Mouse (Mus musculus) thymus, adult 18-20 months (tissue): ENCODE data around the gene Msantd2.

Source experiments
- DNase-seq, 2 experiments: peaks; one replicate each; pipeline ENCODE4 v3.0.0; 2022; ENCODE audit warnings: mixed read lengths in 2 of 2

Msantd2 gene

DNA sequence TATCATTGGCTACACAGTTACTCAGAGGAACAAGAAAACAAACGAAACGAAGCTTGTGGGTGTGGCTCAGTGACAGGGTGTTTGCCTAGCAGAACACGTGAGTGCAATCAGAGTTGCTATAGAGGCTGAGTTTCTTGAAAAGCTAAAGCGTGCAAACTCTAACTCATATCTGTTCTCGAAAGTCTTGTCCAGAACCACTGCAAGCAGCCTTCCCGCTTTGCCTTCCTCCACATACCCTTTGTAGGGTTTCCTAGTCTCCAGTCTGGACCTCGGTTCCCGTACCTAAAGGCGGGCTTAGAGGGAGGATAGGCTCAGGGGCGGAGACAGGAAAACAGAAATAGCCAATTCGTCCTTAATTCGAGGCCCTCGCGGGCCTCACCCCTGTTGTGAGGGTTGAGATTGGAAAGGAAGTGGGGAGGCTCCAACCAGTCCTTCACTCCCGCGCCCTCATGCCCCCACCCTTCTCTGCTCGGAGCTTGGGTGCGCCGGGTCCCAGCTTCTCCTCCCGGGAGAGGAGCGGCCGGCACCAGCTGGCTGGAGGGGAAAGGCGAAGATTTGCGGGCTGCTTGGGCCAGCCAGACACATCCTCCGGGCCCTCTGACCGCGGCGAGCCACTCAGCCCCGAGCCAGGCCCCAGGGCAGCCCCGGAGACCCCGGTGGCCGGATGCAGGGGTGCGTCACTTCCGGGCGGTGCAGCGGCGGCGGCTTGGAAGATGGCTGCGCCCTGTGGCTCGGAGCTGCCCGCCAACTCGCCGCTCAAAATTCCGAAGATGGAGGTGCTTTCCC is at the start of gene Msantd2:
Gene Msantd2 (plus strand): TSS at position 709 of the 786 bp plus-strand sequence.
- peak; percentile 71 to 72 for DNase-seq

- no peak for DNase-seq
These were observed 36.7 kb upstream of the Msantd2 start for GRCm38 (mm10) chr9:37452401-37452800.

DNA sequence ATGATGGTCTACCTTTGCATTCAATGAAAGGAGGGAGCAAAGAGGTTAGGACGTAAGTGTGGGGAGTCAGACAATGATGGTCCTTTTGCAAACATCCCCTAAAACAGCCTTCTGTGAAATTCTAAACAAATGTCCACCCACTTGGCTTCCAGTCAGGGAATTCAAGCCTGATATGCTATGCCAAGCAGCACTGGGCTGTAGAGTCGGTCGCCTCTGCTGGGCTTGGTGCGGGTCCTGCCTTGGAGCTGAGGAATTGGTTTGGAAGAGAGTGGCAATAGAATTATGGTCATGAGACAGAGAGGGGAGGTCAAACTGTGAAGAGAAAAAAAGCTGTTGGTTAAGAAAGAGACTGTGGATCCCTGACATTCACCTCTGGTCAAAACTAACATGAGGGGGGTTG is 35.8 kb upstream of the Msantd2 start:
- no peak for DNase-seq

- DNase-seq, result no peak
These were observed 35.1 kb upstream of the Msantd2 start for GRCm38 (mm10) chr9:37454011-37454492.

- no peak for DNase-seq
These were observed 34.1 kb upstream of the Msantd2 start for GRCm38 (mm10) chr9:37454991-37455390.

GRCm38 (mm10) chr9:37455868-37456267 is 33.3 kb upstream of the Msantd2 start:
- no peak for DNase-seq

DNA sequence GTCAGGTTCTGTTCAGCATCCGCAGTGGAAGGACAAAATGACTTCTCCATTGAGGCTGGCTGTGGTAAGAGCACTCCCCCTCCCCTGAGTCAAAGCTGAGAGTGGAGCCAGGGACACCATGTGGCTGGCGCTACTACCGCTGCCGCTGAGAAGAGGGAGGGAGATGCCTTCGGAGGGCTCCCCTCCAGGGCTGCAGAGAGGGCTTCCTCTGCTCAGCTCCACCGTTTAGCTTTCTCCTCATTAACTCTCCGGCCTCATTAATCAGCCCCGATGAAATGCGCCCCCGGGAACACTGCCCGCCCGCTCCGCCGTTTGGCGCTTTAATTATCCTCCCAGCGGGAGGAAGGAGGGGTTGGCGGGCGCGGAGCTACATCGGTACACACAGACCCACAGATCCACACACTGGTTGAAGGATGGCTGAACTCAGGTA is 32.6 kb upstream of the Msantd2 start:
- DNase-seq, result no peak

- no peak for DNase-seq
These were observed 32.0 kb upstream of the Msantd2 start for GRCm38 (mm10) chr9:37457151-37457550.

- no peak for DNase-seq
These were observed 29.5 kb upstream of the Msantd2 start for GRCm38 (mm10) chr9:37459665-37460042.

- DNase-seq, result no peak
These were observed 28.8 kb upstream of the Msantd2 start for GRCm38 (mm10) chr9:37460043-37460960.

DNA sequence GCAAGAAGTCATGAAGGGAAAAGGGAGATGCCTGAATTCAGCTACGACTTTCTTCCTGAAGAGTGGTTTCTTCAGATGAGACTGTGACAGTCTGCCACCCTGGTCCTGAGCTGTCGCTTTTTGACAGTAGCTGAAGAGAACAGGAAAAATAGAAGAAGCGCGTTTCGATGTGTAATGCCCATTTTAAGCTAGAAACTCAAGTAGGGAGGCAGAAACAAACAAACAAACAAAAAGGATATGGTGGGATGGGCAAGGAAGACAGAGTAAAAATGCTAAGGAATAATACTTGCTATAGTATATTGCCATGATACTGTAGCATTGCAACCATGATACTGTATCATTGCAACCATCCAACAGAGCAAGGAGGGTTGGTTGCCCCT is 28.2 kb upstream of the Msantd2 start:
- no peak for DNase-seq

GRCm38 (mm10) chr9:37461571-37461970 is 27.5 kb upstream of the Msantd2 start:
- no peak for DNase-seq

GRCm38 (mm10) chr9:37462764-37463163 is 26.4 kb upstream of the Msantd2 start:
- DNase-seq, result no peak

DNA sequence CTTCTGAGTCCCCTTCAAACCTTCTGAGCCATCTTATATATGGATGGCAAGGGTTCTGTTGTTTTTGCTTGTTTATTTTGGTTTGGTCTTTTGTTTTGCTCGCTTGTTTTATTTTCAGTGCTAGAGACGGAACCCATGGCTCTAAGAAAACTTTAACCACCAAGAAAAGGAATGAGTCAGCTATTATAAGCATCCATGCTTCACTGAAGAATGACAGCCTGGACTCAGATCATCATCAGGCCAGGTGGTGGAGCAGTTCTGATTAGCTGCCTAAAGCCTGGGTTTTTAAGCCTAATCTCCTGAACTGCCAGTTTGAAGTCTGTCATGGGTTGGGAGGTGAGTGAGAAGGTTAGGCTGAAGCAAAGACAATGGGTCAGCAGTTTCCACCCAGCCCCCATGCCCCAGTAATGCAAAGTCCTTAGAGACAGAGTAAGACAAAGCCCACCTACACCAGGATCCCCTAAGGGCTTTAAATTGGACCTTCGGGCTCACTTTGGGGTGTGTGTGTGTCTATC is 15.5 kb upstream of the Msantd2 start:
- DNase-seq, result no peak

DNA sequence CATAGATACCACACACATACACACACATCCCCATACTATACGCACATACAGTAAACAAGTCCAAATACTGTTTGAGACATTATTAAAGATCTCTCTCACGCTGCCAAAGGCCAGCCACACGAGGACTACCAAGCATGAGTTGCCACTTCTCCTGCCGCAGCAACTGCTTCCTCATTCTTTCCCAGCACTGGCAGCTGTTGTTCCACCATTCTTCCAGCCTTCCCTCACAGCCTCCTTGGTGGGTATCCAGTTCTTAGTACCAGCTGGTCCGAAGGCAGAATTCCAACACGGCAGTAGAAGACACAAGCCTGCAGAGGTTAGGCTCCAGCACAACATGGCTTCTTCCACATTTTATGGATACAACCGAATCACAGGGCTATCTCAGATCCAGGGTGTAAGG is 14.2 kb upstream of the Msantd2 start:
- no peak for DNase-seq

DNA sequence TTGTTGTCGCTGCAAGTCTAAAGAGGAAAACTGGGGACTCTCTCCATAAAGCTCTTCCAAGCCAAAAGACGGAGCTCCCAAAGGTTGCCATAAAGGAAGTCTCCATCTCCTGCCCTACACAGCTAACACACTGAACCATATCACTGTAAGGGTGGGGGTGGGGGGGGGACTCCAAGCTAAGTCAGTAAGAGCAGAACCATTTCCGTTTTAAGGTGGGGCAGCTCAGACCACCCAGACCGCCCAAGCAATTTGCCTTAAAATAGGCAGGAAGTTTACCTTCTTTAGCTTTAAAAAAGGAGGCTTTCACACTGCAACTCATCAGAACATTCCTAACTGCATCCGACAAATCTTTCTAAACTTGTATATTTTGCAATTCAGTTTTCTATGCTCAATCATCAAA is 4.0 kb upstream of the Msantd2 start:
- DNase-seq, result no peak

DNA sequence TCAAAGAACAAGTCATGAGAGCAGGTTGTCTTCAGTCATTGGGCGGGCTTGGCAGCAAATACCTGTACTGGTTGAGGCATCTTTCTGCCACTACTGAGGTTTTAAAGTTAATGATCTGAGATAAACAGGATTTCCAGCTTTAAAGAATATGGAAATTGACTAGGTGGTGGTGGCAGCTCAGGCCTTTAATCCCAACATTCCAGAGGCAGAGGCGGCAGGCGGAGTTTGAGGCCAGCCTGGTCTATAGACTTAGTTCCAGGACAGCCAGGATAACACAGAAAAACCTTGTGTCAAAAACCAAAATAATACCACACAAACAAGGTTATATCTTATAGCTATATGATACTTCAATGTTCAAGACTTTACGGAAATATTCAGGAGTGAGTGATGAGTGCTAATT is 1.1 kb upstream of the Msantd2 start:
- no peak for DNase-seq

GRCm38 (mm10) chr9:37489446-37490120 is 464 bp downstream of the Msantd2 start:
- DNase-seq, result peak; percentile 34 to 35

DNA sequence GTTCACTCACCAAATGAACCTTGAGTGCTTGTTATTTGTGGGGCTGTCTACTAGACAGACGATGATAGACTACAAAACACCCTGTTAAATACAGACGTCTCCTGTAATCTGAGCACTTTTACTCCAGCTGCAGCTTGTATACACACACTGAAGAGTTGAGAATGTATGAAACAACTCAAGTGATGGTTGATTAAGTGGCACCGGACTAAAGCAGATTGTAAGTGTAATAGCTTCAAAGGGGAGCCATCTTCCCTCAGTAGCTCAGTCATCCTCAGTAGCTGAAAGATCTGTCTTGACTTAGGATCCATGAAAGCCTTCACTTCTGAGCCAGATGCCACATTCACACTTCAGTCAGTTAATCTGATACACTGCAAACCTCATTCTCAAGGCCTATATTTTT is 6.6 kb downstream of the Msantd2 start:
- DNase-seq, result no peak

GRCm38 (mm10) chr9:37496325-37496724 is 7.2 kb downstream of the Msantd2 start:
- DNase-seq, result no peak

- DNase-seq, result no peak
These were observed 11.1 kb downstream of the Msantd2 start for GRCm38 (mm10) chr9:37500201-37500600.

GRCm38 (mm10) chr9:37501170-37501569 is 12.1 kb downstream of the Msantd2 start:
- DNase-seq, result no peak

DNA sequence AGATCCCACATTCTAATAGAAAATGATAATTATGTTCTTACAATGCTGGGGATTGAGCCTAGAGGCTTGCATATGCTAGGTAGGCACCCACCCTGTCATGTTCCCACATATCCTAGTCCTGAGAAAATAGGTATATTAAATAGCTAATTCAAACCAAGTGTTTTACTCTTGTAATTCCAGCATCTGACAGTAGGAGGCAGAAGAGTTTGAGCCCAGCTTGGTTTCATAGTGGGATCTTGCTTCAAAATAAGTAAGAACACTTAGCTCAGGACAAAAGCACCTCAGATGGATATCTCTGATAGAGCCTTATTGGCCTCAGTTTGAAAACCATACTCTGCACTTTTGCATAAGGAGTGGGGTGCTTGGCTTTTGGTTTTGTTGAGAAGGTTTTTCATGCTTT is 15.2 kb downstream of the Msantd2 start:
- no peak for DNase-seq
